Mouse (Mus musculus): ENCODE results near the gene Gm20388.

DNA sequence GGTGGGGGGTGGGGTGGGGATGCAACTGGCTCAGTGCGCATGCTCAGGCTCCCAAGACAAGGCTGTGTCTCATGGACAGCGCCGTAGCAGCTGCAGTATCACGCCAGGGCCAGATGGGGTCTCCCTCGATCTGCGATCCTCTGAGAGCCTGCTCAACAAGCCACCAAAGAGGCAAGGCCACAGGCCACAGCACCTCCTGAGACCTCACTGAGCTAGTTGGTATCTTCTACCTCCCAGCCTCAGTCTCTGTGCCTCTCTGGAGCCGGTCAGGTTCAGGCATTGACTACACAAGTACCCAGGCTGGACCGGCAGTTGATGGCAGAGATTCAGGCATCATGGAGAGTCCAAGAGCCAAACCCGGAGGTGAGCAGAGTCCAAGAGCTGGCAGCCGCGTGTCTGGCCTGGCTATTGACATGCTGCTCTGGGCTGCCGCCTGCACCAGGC, 1807.4 kb downstream of the Gm20388 start:
- TF ChIP-seq CTCF (IDR thresholded peaks at IDR 0.05; ENCODE audit: insufficient read depth, low read depth, low read length) = peak; percentile 90
- no peak for TF ChIP-seq POLR2A (IDR thresholded peaks at IDR 0.05; ENCODE audit: insufficient read depth, low read depth, low read length)

Measured in olfactory bulb, adult 2 months (tissue).